Mouse (Mus musculus) midbrain, embryonic 12.5 days (tissue): ENCODE data around the gene Galnt7. TPM values are rescaled to one million over a fixed set of nuclear protein-coding genes. Genes with fewer than 3 reads are reported as not detected.

Experiments used
- ATAC-seq: fragments of 200-750 bp; cut with Nextera tagmentation; 2 replicates; pipeline ENCODE4 v1.8.0; 2017; ENCODE audit warnings: low read depth, moderate TSS enrichment, moderate library complexity; ENCODE audit not compliant: low FRiP score
- H3K27ac ChIP-seq: fragments of 300-500 bp; sonication (generic); replicated peaks from 2 replicates; pipeline ENCODE4 v1.5.1; 2016; ENCODE audit warnings: mild to moderate bottlenecking
- H3K27me3 ChIP-seq: fragments of 300-500 bp; sonication (generic); 2 replicates; pipeline ENCODE4 v1.6.1; 2016; ENCODE audit warnings: mild to moderate bottlenecking
- H3K36me3 ChIP-seq: fragments of 300-500 bp; sonication (generic); 2 replicates; pipeline ENCODE4 v1.6.1; 2016
- H3K4me1 ChIP-seq: fragments of 300-500 bp; sonication (generic); 2 replicates; pipeline ENCODE4 v1.6.1; 2016
- H3K4me2 ChIP-seq: fragments of 300-500 bp; sonication (generic); replicated peaks from 2 replicates; pipeline ENCODE4 v1.6.1; 2016; ENCODE audit warnings: mild to moderate bottlenecking, moderate library complexity
- H3K4me3 ChIP-seq: fragments of 300-500 bp; sonication (generic); 2 replicates; pipeline ENCODE4 v1.5.1; 2016; ENCODE audit warnings: mild to moderate bottlenecking
- H3K9ac ChIP-seq: fragments of 300-500 bp; sonication (generic); replicated peaks from 2 replicates; pipeline ENCODE4 v1.6.1; 2016; ENCODE audit warnings: mild to moderate bottlenecking, moderate library complexity
- H3K9me3 ChIP-seq: fragments of 300-500 bp; sonication (generic); 2 replicates; pipeline ENCODE4 v1.6.1; 2016; ENCODE audit warnings: mild to moderate bottlenecking
- WGBS: fragments of 180-500 bp; shearing (Covaris S2); methylation state at CpG from one replicate; pipeline ENCODE4 v1.1.7; 2016; 5-methylcytosine and 5-hydroxymethylcytosine counted together
- polyA plus RNA-seq: library from polyadenylated mRNA; unstranded; fragments of >200 nt; fragmentation: Nextera tagmentation; extraction: Ambion mirVana; gene quantifications from 2 replicates; pipeline ENCODE4 v1.2.1, GENCODE M21; 2016

Galnt7 gene
- polyA plus RNA-seq, 1 experiment from 2014 or later, result 14.5 TPM

DNA sequence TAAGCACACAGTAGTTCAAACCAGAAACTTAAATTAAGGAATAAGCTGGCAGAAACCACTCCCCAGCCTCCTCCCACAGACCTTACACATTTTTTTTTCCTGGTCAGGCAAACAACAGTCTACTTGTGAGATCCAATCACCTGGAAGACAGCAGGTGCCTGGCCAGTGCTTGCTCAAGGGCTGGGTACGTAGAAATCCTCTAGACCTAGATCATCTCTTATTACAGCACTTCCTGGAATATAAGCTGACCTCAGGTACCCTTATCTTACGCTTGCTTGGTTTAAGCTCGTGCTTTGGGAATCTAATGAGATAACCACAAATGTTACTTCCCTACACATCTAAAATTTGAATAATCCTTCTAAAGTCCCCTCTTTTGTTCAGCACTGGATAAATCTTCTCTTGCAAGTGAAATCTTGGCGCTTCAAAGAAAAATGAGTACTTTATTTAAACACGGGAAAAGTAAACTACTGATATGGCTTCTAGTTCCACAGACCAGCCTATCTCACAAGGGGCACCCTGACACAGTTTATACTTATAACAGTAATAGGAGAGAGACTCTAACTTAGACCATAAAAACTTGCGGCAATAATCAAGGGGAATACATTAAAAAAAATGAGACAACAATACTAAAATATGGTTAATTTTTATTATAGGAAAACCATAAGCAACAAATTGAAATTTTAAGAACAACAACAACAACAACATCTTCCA, 58.5 kb downstream of the Galnt7 start:
- 49% methylated on average over 6 of the region's 6 CpGs for WGBS
- Histone ChIP-seq H3K27me3 (no peaks in the 10 kb centered on the region), H3K4me2 (no peak overlapping the region), H3K27ac (no peak overlapping the region), H3K9ac (no peak overlapping the region), H3K4me1 (peaks cover 4% of the 10 kb centered on the region; the same call in 1 of the 2 replicates), H3K4me3 (no peak overlapping the region), H3K9me3 (no peaks in the 10 kb centered on the region), H3K36me3 (no peaks in the 10 kb centered on the region)
- no peak for ATAC-seq

DNA sequence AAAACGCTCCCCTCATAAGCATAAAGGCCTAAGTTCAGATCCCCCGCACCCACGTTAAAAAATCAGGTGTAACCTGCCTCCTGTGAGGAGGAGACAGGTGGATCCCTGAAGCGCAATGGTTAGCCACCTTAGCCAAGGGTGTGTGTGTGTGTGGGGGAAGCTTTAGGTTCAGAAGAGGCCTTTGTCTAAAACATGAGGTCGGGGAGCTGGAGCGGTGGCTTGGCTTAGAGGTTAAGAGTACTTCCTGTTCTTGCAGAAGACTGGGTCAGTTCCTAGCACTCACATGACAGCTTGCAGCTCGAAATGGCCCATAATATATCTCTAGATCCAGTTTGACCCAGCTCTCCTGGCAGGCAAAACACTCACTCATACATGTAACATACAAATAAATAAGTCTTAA, 60.2 kb downstream of the Galnt7 start:
- 86% methylated on average over 7 of the region's 7 CpGs for WGBS
- Histone ChIP-seq H3K27ac (no peak overlapping the region), H3K27me3 (no peaks in the 10 kb centered on the region), H3K36me3 (no peaks in the 10 kb centered on the region), H3K4me1 (peaks cover 4% of the 10 kb centered on the region; the same call in 1 of the 2 replicates), H3K4me3 (no peak overlapping the region), H3K9ac (no peak overlapping the region), H3K4me2 (no peak overlapping the region), H3K9me3 (no peaks in the 10 kb centered on the region)
- no peak for ATAC-seq

DNA sequence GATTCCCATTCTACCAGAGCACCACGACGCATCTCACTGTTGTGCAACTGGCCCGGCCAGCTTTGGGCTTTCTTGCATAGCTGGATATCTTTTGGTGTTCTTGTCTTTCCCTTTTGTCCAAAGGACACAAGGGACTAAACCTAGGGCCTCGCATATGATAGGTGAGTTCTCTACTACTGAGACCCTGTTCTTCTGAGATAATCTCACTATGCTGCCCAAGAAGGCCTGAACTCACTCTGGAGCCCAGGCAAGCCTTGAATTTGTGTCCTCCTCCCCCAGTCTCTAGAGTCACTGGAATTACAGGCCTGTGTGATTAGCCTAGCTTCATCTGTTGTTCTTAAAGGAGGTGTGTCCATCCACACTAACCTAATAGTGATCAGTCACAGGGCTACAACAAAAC, 61.2 kb downstream of the Galnt7 start:
- H3K27me3 ChIP-seq, result no peaks in the 10 kb centered on the region
- no peak overlapping the region for H3K9ac ChIP-seq
- H3K4me2 ChIP-seq, result no peak overlapping the region
- no peaks in the 10 kb centered on the region for H3K36me3 ChIP-seq
- H3K4me3 ChIP-seq, result no peak overlapping the region
- ATAC-seq, result no peak
- peaks cover 8% of the 10 kb centered on the region; the same call in 1 of the 2 replicates for H3K4me1 ChIP-seq
- no peak overlapping the region for H3K27ac ChIP-seq
- 95% methylated on average over 4 of the region's 4 CpGs for WGBS
- no peaks in the 10 kb centered on the region for H3K9me3 ChIP-seq

DNA sequence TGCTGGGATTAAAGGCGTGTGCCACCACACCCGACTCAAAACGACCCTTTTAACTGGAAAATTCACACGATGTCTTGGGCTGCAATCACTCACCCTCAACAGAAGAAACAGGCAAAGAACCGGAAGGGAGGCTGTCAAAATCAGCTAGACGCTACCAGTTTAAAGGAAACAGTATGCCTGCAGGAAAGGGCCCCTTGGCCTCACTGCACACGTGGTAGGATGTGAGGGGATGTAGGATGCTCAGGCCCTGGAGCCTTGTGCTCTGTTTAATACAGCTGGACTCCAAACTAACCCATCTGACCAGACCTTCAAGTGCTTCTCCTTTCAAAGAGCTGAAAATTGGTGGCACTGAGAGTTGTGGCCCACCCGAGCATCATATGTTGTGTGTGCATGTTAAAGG, 62.8 kb downstream of the Galnt7 start:
- WGBS, result 91% methylated on average over 8 of the region's 8 CpGs
- Histone ChIP-seq H3K27ac (no peak overlapping the region), H3K4me1 (peaks cover 7% of the 10 kb centered on the region; the same call in 1 of the 2 replicates), H3K27me3 (no peaks in the 10 kb centered on the region), H3K4me2 (no peak overlapping the region), H3K9ac (no peak overlapping the region), H3K4me3 (no peak overlapping the region), H3K9me3 (no peaks in the 10 kb centered on the region), H3K36me3 (no peaks in the 10 kb centered on the region)
- ATAC-seq, result no peak

DNA sequence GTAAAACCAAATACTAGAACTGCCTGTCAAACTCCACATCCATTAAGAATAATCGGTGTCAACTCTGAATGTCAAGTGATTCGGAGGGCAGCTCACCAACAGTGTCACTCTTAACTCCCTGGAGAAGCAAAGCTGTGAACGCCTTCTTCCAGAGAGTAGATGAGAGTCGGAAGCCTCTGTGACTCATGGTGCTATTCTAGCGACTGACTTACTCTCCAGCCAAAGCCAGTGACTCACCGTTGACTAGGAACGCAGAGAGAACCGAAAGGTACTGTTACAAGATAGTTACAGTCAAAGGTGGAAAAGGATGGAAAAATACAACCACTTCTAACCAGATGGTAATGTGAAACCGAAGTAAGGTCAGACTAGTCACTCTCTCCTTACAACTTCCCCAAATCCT, 63.7 kb downstream of the Galnt7 start:
- no peak overlapping the region for H3K4me3 ChIP-seq
- no peak overlapping the region for H3K9ac ChIP-seq
- no peaks in the 10 kb centered on the region for H3K9me3 ChIP-seq
- H3K36me3 ChIP-seq, result no peaks in the 10 kb centered on the region
- no peak for ATAC-seq
- no peak overlapping the region for H3K27ac ChIP-seq
- 91% methylated on average over 9 of the region's 9 CpGs for WGBS
- H3K4me1 ChIP-seq, result peaks cover 15% of the 10 kb centered on the region; the same call in 1 of the 2 replicates
- no peak overlapping the region for H3K4me2 ChIP-seq
- no peaks in the 10 kb centered on the region for H3K27me3 ChIP-seq

DNA sequence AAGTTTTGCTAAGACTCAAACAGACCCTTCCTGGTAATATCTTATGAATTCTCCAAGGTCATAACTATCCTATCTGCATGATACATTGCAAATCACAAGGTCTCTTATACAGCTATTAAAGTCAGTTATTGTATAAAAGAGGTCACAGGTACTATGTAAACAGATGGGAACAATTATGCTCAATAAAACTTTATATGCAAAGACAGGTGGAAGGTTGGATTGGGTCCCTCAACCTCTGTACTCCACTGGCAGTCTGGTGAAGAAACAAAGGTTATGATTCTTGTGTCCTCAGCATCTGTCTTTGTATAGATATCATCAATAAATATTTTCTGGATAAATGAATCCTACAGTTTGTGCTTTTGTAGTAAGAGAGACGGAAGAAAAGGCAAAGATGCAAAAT, 64.2 kb downstream of the Galnt7 start:
- ATAC-seq, result no peak
- Histone ChIP-seq H3K36me3 (no peaks in the 10 kb centered on the region), H3K27ac (no peak overlapping the region), H3K9ac (no peak overlapping the region), H3K4me2 (no peak overlapping the region), H3K4me3 (no peak overlapping the region), H3K9me3 (no peaks in the 10 kb centered on the region), H3K4me1 (peaks cover 16% of the 10 kb centered on the region; the same call in 1 of the 2 replicates), H3K27me3 (no peaks in the 10 kb centered on the region)
- 91% methylated on average over 1 of the region's 1 CpGs for WGBS

DNA sequence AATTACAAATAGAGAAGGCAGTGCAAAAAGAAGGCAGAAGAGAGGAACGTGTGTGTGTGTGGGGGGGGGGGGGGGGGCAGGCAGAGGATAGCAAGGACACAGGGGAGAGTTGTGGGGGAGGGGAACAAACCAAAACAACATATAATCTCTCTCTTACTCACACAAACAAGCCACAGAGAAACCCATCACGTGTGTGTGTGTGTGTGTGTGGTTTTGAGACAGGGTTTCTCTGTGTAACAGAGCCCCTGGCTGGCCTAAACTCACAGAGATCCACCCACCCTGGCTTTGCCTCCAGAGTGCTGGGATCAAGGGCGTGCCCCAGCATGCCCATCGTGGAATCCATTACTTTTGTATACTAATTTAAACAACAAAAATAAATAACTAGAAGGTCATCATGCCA, 66.2 kb downstream of the Galnt7 start:
- H3K36me3 ChIP-seq, result no peaks in the 10 kb centered on the region
- H3K27me3 ChIP-seq, result no peaks in the 10 kb centered on the region
- peaks cover 16% of the 10 kb centered on the region; the same call in 1 of the 2 replicates for H3K4me1 ChIP-seq
- H3K4me3 ChIP-seq, result no peak overlapping the region
- H3K4me2 ChIP-seq, result no peak overlapping the region
- ATAC-seq, result no peak; the same call in 1 of the 2 replicates
- H3K27ac ChIP-seq, result no peak overlapping the region
- H3K9ac ChIP-seq, result no peak overlapping the region
- 69% methylated on average over 3 of the region's 4 CpGs for WGBS
- H3K9me3 ChIP-seq, result no peaks in the 10 kb centered on the region

DNA sequence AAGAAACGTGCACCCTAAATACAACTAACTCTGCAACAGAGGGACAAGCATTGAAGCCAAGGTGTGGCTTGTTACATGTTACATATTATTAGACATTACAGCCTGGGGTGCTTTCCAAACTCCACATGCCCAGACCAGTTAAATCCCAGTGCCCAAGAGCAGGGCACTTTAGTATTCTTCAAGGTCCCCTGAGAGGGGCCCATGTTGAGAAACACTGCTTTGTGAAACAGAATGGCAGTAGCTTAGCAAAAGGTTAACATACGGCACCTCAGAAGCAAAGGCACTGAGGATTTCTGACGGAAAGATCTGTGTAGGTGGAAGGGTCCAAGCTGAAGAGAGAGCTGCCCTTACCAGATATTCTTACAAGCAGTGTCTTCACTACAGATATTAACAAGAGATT, 67.0 kb downstream of the Galnt7 start:
- 57% methylated on average over 3 of the region's 3 CpGs for WGBS
- H3K36me3 ChIP-seq, result no peaks in the 10 kb centered on the region
- no peaks in the 10 kb centered on the region for H3K9me3 ChIP-seq
- no peak overlapping the region for H3K4me2 ChIP-seq
- no peaks in the 10 kb centered on the region for H3K27me3 ChIP-seq
- ATAC-seq, result no peak
- peaks cover 16% of the 10 kb centered on the region; the same call in 1 of the 2 replicates for H3K4me1 ChIP-seq
- H3K4me3 ChIP-seq, result no peak overlapping the region
- no peak overlapping the region for H3K9ac ChIP-seq
- H3K27ac ChIP-seq, result no peak overlapping the region

DNA sequence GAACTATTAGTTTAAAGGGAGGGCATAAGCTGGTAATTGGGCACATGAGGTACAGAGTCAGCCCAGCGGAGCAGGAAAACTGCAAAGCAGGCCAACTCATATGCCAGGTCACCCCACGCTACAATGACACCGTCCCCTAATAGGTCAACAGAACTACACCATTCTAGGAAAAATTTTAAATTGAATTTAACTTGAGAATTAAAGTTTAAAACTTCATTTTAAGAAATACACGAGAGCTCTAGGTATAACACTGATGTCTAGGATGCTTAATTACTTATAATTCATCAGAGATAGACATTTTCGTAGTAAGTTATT, 67.7 kb downstream of the Galnt7 start:
- no peak overlapping the region for H3K27ac ChIP-seq
- H3K4me3 ChIP-seq, result no peak overlapping the region
- H3K9ac ChIP-seq, result no peak overlapping the region
- 95% methylated on average over 5 of the region's 5 CpGs for WGBS
- no peaks in the 10 kb centered on the region for H3K27me3 ChIP-seq
- H3K4me2 ChIP-seq, result no peak overlapping the region
- no peak for ATAC-seq
- H3K36me3 ChIP-seq, result no peaks in the 10 kb centered on the region
- H3K4me1 ChIP-seq, result peaks cover 16% of the 10 kb centered on the region; the same call in 1 of the 2 replicates
- H3K9me3 ChIP-seq, result no peaks in the 10 kb centered on the region

DNA sequence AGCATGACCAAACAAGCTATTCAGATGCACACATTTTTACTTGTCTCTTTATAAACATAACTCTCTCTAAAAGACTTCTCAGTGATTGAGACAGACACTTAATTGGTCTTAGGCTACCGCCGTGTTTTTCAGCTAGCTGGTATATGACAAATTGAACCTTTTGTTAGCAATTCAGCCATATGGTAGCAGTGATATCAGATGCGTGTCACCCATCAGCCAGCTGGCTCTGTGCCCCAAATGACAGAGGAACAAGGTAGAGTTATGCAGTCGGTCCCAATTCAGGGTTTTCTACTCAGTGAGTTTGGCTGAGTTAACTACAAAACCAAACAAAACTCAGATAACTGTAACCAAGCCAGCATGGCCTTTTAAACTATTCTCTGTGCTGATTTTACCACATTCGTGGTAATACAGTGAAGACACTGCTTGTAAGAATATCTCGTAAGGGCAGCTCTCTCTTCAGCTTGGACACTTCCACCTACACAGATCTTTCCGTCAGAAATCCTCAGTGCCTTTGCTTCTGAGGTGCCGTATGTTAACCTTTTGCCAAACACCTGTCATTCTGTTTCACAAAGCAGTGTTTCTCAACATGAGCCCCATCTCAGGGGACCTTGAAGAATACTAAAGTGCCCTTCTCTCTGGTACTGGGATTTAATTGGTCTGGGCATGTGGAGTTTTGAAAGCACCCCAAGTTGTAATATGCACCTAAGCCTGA, 68.3 kb downstream of the Galnt7 start:
- Histone ChIP-seq H3K4me2 (no peak overlapping the region), H3K27ac (no peak overlapping the region), H3K27me3 (no peaks in the 10 kb centered on the region), H3K4me1 (peaks cover 16% of the 10 kb centered on the region; the same call in 1 of the 2 replicates), H3K9me3 (no peaks in the 10 kb centered on the region), H3K36me3 (no peaks in the 10 kb centered on the region), H3K4me3 (no peak overlapping the region), H3K9ac (no peak overlapping the region)
- ATAC-seq, result no peak
- 83% methylated on average over 8 of the region's 8 CpGs for WGBS

DNA sequence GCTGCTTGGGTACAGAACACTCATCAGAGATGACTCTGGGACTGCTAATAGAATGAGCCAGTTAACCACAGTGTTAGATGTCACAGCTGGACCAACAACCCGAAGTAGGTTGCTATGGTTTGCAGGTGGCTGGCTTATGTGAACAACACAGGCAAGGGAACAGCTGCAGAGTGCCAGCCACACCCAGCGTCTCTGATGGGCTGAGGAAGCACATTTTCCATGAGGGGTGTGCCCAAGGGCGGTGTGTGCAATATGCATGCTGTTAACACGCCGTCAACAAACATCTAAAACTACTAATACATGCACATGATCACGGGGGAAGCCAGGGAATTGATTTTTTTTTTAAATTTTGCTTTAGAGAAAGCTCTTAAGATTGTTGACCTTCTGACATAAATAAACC, 73.0 kb downstream of the Galnt7 start:
- H3K9ac ChIP-seq, result no peak overlapping the region
- H3K4me3 ChIP-seq, result no peak overlapping the region
- no peaks in the 10 kb centered on the region for H3K27me3 ChIP-seq
- peaks cover 16% of the 10 kb centered on the region for H3K4me1 ChIP-seq
- H3K9me3 ChIP-seq, result no peaks in the 10 kb centered on the region
- H3K36me3 ChIP-seq, result no peaks in the 10 kb centered on the region
- H3K27ac ChIP-seq, result no peak overlapping the region
- 83% methylated on average over 6 of the region's 6 CpGs for WGBS
- no peak for ATAC-seq
- H3K4me2 ChIP-seq, result no peak overlapping the region

DNA sequence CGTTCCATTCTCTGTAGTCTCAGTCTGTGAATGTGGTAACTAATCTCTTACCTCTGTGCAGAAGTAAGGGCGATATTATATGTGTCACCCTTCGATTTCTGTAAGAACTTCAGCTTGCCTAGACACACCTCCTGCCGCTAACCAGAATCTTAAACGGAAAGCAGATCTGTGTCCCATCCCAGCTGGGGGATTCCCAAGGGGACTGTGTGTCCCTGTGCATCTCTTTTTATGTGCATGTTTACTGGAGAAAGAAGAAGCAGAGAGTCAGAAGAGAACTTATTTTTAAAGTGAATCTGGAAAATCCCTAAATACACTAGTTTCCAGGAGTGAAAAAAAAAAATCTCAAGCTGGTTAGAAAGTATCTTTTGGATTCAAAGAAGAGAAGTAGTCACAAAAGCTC, 75.5 kb downstream of the Galnt7 start:
- WGBS, result 86% methylated on average over 5 of the region's 5 CpGs
- no peaks in the 10 kb centered on the region for H3K27me3 ChIP-seq
- no peaks in the 10 kb centered on the region for H3K36me3 ChIP-seq
- peaks cover 11% of the 10 kb centered on the region for H3K4me1 ChIP-seq
- H3K4me3 ChIP-seq, result no peak overlapping the region
- H3K27ac ChIP-seq, result no peak overlapping the region
- ATAC-seq, result no peak
- no peak overlapping the region for H3K9ac ChIP-seq
- H3K9me3 ChIP-seq, result no peaks in the 10 kb centered on the region
- no peak overlapping the region for H3K4me2 ChIP-seq
